Mouse (Mus musculus) stomach, embryonic 15.5 days (tissue): ENCODE measurements at regions not wholly inside any gene's neighbourhood (a gene's known extent, or its start where the extent isn't known, plus 50 kb on each side); places are given as distances from the start of the nearest gene placed in this dataset.
"Not testable (repeated sequence)": the region's sequence is repeated elsewhere in the genome, so short reads cannot be mapped to it uniquely, and the experiment has no call there.

Experiments
- ATAC-seq: fragments of 200-750 bp; cut with Nextera tagmentation; 2 replicates; pipeline ENCODE4 v1.8.0; 2017; ENCODE audit warnings: low read depth, moderate number of reproducible peaks, moderate TSS enrichment; ENCODE audit not compliant: insufficient read depth, low FRiP score
- H3K27ac ChIP-seq: fragments of 300-500 bp; sonication (generic); 2 replicates; pipeline ENCODE4 v1.5.1; 2015; ENCODE audit warnings: mild to moderate bottlenecking, inconsistent platforms
- H3K27me3 ChIP-seq: fragments of 300-500 bp; sonication (generic); replicated peaks from 2 replicates; pipeline ENCODE4 v1.6.1; 2015; ENCODE audit warnings: inconsistent platforms
- H3K36me3 ChIP-seq: fragments of 300-500 bp; sonication (generic); 2 replicates; pipeline ENCODE4 v1.6.1; 2015; ENCODE audit warnings: inconsistent platforms
- H3K4me1 ChIP-seq: fragments of 300-500 bp; sonication (generic); 2 replicates; pipeline ENCODE4 v1.6.1; 2015; ENCODE audit warnings: inconsistent platforms
- H3K4me2 ChIP-seq: fragments of 300-500 bp; sonication (generic); 2 replicates; pipeline ENCODE4 v1.6.1; 2015; ENCODE audit warnings: mild to moderate bottlenecking, inconsistent platforms
- H3K4me3 ChIP-seq: fragments of 300-500 bp; sonication (generic); replicated peaks from 2 replicates; pipeline ENCODE4 v1.5.1; 2015; ENCODE audit warnings: inconsistent platforms
- H3K9ac ChIP-seq: fragments of 300-500 bp; sonication (generic); 2 replicates; pipeline ENCODE4 v1.6.1; 2015; ENCODE audit warnings: inconsistent platforms
- H3K9me3 ChIP-seq: fragments of 300-500 bp; sonication (generic); 2 replicates; pipeline ENCODE4 v1.6.1; 2016; ENCODE audit warnings: inconsistent platforms
- WGBS: fragments of 180-500 bp; shearing (Covaris S2); methylation state at CpG from one replicate; pipeline ENCODE4 v1.1.7; 2015; 5-methylcytosine and 5-hydroxymethylcytosine counted together

- no peaks in the 10 kb centered on the region for H3K36me3 ChIP-seq
- no peaks in the 10 kb centered on the region for H3K4me1 ChIP-seq
- no peak for ATAC-seq
- no peak overlapping the region for H3K9ac ChIP-seq
- no peak overlapping the region for H3K27ac ChIP-seq
- H3K4me3 ChIP-seq, result no peak overlapping the region
- no peaks in the 10 kb centered on the region for H3K9me3 ChIP-seq
- H3K4me2 ChIP-seq, result no peak overlapping the region
- H3K27me3 ChIP-seq, result no peaks in the 10 kb centered on the region
- 85% methylated on average over 17 of the region's 17 CpGs for WGBS
Measured at GRCm38 (mm10) chr7:36207525-36208260, 404.9 kb upstream of the Zfp507 start.

- 86% methylated on average over 16 of the region's 16 CpGs for WGBS
- no peak overlapping the region for H3K4me3 ChIP-seq
- no peaks in the 10 kb centered on the region for H3K36me3 ChIP-seq
- no peaks in the 10 kb centered on the region for H3K27me3 ChIP-seq
- no peak overlapping the region for H3K9ac ChIP-seq
- H3K4me2 ChIP-seq, result no peak overlapping the region
- ATAC-seq, result no peak
- H3K9me3 ChIP-seq, result no peaks in the 10 kb centered on the region
- no peak overlapping the region for H3K27ac ChIP-seq
- no peaks in the 10 kb centered on the region for H3K4me1 ChIP-seq
Measured at GRCm38 (mm10) chr7:36198091-36198700, 395.4 kb upstream of the Zfp507 start.

- ATAC-seq, result no peak
- no peaks in the 10 kb centered on the region for H3K36me3 ChIP-seq
- no peaks in the 10 kb centered on the region for H3K9me3 ChIP-seq
- WGBS, result 77% methylated on average over 18 of the region's 18 CpGs
- H3K4me3 ChIP-seq, result no peak overlapping the region
- no peaks in the 10 kb centered on the region for H3K4me1 ChIP-seq
- no peaks in the 10 kb centered on the region for H3K27me3 ChIP-seq
- no peak overlapping the region for H3K9ac ChIP-seq
- H3K27ac ChIP-seq, result no peak overlapping the region
- H3K4me2 ChIP-seq, result no peak overlapping the region
Measured at GRCm38 (mm10) chr7:36196154-36196720, 393.4 kb upstream of the Zfp507 start.

GRCm38 (mm10) chr7:36192645-36193044 is 389.8 kb upstream of the Zfp507 start:
- Histone ChIP-seq H3K4me3 (no peak overlapping the region), H3K27ac (no peak overlapping the region), H3K9me3 (no peaks in the 10 kb centered on the region), H3K9ac (no peak overlapping the region), H3K4me1 (no peaks in the 10 kb centered on the region), H3K27me3 (no peaks in the 10 kb centered on the region), H3K36me3 (no peaks in the 10 kb centered on the region), H3K4me2 (no peak overlapping the region)
- ATAC-seq, result no peak
- WGBS, result 51% methylated on average over 8 of the region's 8 CpGs

GRCm38 (mm10) chr7:36177947-36178346 is 375.1 kb upstream of the Zfp507 start:
- Histone ChIP-seq H3K36me3 (no peaks in the 10 kb centered on the region), H3K4me1 (no peaks in the 10 kb centered on the region), H3K9me3 (no peaks in the 10 kb centered on the region), H3K9ac (no peak overlapping the region), H3K4me3 (no peak overlapping the region), H3K27me3 (no peaks in the 10 kb centered on the region), H3K27ac (no peak overlapping the region), H3K4me2 (no peak overlapping the region)
- ATAC-seq, result no peak
- 50% methylated on average over 7 of the region's 7 CpGs for WGBS

GRCm38 (mm10) chr7:36175296-36175695 is 372.5 kb upstream of the Zfp507 start:
- Histone ChIP-seq H3K27ac (no peak overlapping the region), H3K4me1 (no peaks in the 10 kb centered on the region), H3K9ac (no peak overlapping the region), H3K9me3 (no peaks in the 10 kb centered on the region), H3K27me3 (no peaks in the 10 kb centered on the region), H3K4me2 (no peak overlapping the region), H3K4me3 (no peak overlapping the region), H3K36me3 (no peaks in the 10 kb centered on the region)
- WGBS, result 76% methylated on average over 4 of the region's 4 CpGs
- no peak for ATAC-seq

GRCm38 (mm10) chr7:36172511-36172910 is 369.7 kb upstream of the Zfp507 start:
- not testable (repeated sequence) for H3K4me2 ChIP-seq, H3K9ac ChIP-seq, ATAC-seq, H3K36me3 ChIP-seq, H3K4me1 ChIP-seq, H3K4me3 ChIP-seq, H3K27ac ChIP-seq, H3K9me3 ChIP-seq, H3K27me3 ChIP-seq
- WGBS, result 50% methylated on average over 2 of the region's 2 CpGs

GRCm38 (mm10) chr7:36157270-36157945 is 354.6 kb upstream of the Zfp507 start:
- Histone ChIP-seq H3K9ac (no peak overlapping the region), H3K27ac (no peak overlapping the region), H3K4me1 (peaks cover 19% of the 10 kb centered on the region; the same call in 1 of the 2 replicates), H3K9me3 (no peaks in the 10 kb centered on the region), H3K36me3 (no peaks in the 10 kb centered on the region), H3K27me3 (no peaks in the 10 kb centered on the region), H3K4me2 (peak overlapping the region; percentile 29), H3K4me3 (no peak overlapping the region)
- no peak for ATAC-seq
- WGBS, result 29% methylated on average over 22 of the region's 22 CpGs

GRCm38 (mm10) chr7:36156595-36156994 is 353.8 kb upstream of the Zfp507 start:
- Histone ChIP-seq H3K4me2 (0 out of 2 replicates have a peak overlapping the region, but pooled peaks have one; percentile 8), H3K4me3 (no peak overlapping the region), H3K4me1 (peaks cover 19% of the 10 kb centered on the region; the same call in 1 of the 2 replicates), H3K9ac (no peak overlapping the region), H3K9me3 (no peaks in the 10 kb centered on the region), H3K36me3 (no peaks in the 10 kb centered on the region), H3K27me3 (no peaks in the 10 kb centered on the region), H3K27ac (no peak overlapping the region)
- 29% methylated on average over 12 of the region's 12 CpGs for WGBS
- no peak for ATAC-seq

GRCm38 (mm10) chr7:36155576-36155975 is 352.8 kb upstream of the Zfp507 start:
- H3K27me3 ChIP-seq, result no peaks in the 10 kb centered on the region
- no peak for ATAC-seq
- H3K4me3 ChIP-seq, result no peak overlapping the region
- no peaks in the 10 kb centered on the region for H3K36me3 ChIP-seq
- no peak overlapping the region for H3K9ac ChIP-seq
- no peak overlapping the region for H3K27ac ChIP-seq
- WGBS, result 44% methylated on average over 2 of the region's 2 CpGs
- no peak overlapping the region for H3K4me2 ChIP-seq
- no peaks in the 10 kb centered on the region for H3K9me3 ChIP-seq
- peaks cover 19% of the 10 kb centered on the region; the same call in 1 of the 2 replicates for H3K4me1 ChIP-seq

- no peak overlapping the region for H3K9ac ChIP-seq
- no peaks in the 10 kb centered on the region for H3K27me3 ChIP-seq
- H3K4me1 ChIP-seq, result peaks cover 19% of the 10 kb centered on the region; the same call in 1 of the 2 replicates
- H3K9me3 ChIP-seq, result no peaks in the 10 kb centered on the region
- 61% methylated on average over 6 of the region's 6 CpGs for WGBS
- no peaks in the 10 kb centered on the region for H3K36me3 ChIP-seq
- no peak for ATAC-seq
- no peak overlapping the region for H3K27ac ChIP-seq
- no peak overlapping the region for H3K4me2 ChIP-seq
- no peak overlapping the region for H3K4me3 ChIP-seq
Measured at GRCm38 (mm10) chr7:36155159-36155558, 352.4 kb upstream of the Zfp507 start.
